Mouse (Mus musculus): ENCODE data around the gene Pam16.
A peak's percentile ranks its signal among the peaks of the same experiment; 100 is the strongest.

Pam16 gene

DNA sequence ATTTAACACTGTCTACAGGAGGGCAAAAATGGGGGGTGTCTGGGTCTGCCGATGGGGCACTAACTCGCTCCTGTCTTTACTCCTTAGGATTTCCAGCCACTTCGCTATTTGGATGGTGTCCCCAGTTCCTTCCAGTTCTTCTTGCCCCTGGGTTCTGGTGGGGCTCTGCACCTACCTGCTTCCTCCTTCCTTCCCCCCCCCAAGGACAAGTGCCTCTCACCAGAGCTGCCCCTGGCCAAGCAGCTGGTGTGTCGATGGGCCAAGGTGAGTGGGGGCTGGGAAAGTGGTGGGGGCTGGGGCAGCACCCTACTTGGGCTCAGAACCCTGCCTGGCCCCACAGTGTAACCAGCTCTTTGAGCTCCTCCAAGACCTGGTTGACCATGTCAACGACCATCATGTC is 13.6 kb downstream of the Pam16 start:
- DNase-seq (ENCODE audit: low spot score in 2 of 2), result no peak

- no peak for DNase-seq (ENCODE audit: low spot score in 2 of 2)
These were observed 16.2 kb downstream of the Pam16 start for GRCm38 (mm10) chr16:4608532-4609059.

DNA sequence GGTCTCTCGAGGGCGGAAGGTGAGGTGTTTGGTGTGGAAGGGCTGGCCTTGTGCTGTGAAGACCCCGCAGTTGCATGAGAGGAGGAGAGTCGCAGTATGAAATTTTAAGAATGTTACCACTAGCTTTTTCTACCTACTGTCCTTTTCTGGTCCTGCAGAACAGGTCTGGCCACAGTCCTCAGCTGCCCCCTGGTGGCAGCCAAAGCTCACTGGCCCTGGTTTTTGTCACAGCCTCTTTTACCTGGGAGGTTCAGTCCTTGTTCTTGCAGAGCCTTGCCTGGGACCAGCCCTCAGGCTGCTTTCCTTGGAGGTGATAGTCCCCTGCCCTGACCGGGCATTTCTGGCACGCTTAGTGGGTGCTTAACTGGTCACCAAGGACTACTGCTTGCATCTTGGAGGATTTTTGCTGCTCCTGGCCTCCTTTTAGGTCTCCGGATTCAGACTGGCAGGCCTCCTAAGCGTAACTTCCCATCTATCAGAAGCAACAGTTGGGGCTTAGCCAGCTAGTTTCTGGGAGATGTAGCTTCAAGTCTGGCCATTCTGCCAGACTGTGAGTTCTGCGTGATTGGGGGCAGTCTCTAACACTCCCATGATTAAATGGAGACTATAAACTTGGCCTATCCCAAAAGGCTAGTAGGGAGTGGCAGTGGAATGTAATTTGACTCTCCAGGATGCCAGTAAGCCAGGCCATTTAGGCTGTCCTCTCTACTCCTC is 16.8 kb downstream of the Pam16 start:
- peak; percentile 79 to 85 for DNase-seq (ENCODE audit: low spot score in 2 of 2)

DNA sequence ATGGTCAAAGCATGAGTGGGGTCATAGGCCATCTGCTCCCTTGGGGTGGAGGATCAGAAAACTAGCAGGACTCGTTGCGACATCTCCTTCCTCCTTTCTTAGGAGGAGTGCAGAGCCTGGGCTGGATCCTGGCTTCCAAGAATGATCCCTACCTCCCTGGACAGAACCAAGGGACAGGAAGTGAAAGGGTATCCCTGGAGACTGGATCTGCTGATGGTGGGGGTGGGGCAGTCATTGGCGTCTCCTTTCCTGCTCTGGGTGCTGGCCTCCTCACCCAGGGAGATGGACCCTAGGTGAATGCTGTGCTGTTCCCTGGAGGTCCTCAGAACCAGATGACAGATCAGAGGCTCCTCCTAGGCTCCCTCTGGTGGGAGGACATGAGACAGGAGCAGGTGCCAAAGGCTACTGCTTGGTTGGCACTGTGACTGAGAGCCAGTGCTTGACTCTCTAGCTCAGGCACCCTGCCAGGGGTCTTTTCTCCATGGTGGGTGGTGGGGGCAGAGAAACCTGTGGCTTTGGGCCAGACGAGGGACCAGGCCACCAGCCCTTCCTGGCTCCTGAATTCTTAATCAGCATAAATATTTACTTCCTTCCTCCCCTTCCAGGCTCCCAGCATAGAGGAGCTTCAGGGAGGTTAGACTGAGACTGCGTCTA is 18.2 kb downstream of the Pam16 start:
- DNase-seq (ENCODE audit: low spot score in 2 of 2), result peak; percentile 71 to 73

- no peak for DNase-seq (ENCODE audit: low spot score in 2 of 2)
These were observed 19.2 kb downstream of the Pam16 start for GRCm38 (mm10) chr16:4605514-4606131.

GRCm38 (mm10) chr16:4604293-4604837 is 20.4 kb downstream of the Pam16 start:
- no peak for DNase-seq (ENCODE audit: low spot score in 2 of 2)

DNA sequence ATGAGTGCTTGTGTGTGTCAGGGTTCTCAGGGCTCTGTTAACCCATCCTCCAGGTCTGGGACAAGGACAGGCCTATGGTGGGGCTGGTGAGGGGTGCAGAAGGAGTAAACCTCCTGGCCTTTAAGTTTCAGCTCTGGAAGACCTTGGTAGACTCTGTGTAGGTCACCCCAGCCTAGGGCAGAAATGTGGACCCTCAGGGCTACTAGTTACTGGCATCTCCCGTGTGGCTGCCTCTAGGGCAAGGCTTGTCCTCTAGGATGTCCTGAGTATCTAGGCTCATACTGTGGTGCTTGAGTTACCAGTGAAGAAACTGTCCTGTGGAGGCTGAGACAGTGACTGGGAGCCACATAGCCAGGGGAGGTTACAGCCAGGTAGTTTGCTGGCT is 21.3 kb downstream of the Pam16 start:
- no peak for DNase-seq (ENCODE audit: low spot score in 2 of 2)

DNA sequence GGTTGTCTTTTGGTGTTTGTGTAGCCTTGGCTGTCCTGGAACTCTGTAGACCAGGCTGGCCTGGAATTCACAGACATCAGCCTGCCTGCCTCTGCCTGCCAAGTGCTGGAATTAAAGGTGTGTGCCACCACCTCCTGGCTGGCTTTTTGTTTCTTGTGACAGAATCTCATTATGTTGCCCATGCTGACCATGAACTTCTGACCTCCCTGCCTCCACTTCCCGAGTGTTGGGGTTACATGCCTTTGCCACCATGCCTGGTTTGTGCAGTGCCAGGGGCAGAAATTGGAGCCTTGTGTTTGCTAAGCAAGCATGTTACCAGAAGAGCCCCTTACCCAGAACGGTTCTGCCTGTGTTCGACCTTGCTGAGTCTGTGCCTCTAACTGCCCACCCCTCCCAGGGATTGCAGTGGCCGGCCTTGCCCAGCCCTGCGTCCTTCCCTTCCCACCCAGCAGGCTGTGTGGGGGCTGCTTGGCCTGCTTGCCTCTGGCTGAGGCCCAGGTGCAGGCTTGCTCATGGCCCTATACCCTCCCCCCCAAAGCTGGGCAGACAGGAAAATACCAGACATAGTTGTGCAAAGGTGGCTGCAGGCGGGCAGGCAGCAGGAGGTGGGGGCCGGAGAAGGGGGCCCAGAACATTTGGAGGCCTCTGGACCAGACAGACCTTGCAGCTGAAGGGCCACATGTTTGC is 21.9 kb downstream of the Pam16 start:
- DNase-seq (ENCODE audit: low spot score in 2 of 2), result peak in 1 of 2 experiments; percentile 22

GRCm38 (mm10) chr16:4602189-4602588 is 22.6 kb downstream of the Pam16 start:
- peak in 1 of 2 experiments; percentile 26 for DNase-seq (ENCODE audit: low spot score in 2 of 2)

DNA sequence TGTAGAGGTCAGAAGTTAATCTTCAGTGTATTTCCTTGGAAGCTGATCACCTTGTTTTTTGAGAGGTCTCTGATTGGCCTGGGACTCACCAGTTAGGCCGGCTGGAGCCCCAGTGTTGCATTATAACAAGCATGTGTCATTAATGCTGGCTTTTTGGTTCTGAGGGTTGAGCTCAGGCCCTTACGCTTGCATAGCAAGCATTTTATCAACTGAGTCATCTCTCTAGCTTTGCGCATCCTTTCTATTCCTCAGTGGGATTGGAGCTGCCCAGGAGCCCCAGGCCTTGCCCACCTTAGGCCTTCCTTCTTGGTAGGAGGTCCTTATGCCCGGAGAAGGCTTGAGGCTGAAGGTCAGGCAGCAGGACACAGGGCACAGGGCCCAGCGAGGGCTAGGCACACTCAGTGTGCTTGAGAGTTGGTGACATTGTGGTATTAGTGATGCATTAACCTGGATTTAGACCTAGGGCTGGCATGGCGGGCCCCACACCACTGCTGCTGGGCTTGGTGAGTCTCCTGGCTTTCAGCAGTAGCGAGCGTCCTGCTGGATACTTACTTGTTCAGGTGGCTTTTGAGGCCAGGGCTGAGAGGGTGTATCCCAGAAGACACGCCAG is 24.0 kb downstream of the Pam16 start:
- DNase-seq (ENCODE audit: low spot score in 2 of 2), result peak in 1 of 2 experiments; percentile 22

DNA sequence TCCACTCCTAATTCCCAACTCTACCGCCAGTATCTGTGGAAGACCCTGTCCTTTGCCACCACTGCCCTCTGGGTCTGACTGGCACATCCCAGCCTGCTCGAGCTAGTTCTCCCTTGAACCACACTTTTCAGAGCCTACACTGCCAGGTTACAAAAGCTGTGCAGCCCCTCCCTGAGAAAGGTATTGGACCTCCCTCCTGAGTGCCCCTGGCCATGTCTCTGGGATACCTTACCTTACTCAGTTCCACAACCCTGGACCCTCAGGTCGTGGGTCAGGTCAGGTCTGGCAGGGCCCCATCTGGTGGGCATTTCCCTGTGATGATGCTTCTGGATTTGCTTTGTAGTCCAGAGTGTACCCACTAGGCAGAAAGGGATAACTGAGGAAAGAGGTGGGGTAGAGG is 25.2 kb downstream of the Pam16 start:
- DNase-seq (ENCODE audit: low spot score in 2 of 2), result peak in 1 of 2 experiments; percentile 28

DNA sequence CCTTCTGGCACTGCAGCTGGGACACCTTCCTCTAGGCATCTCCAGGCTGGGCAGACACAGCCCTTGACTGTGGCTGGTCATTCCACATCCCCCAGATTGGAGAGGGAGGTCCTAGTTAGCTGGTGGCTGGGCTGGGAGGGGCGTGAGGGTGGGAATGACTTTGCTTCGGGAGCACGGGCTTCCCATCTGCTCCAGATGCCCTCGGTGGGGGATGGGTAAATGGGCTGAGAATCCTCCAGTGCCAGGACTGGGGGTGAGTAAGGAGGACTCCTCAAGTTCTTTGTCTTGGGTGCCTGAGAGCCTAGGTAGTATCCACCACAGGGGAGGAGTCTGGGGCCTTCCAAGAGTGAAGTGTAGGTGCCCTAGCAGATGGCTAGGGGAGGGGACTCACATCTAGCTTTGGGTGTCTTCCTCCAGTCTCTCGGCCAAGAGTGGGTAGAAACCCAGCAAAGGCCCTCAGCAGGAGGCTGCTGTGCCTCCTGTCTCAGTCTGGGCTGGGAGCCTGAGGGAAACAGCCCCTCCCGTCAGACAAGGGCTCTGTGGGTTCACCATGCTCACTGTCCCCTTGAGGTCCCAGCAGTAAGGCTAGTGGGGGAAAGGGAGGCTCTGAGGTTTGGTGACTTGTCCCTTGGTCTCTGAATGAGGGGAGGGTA is 25.8 kb downstream of the Pam16 start:
- DNase-seq (ENCODE audit: low spot score in 2 of 2), result no peak

DNA sequence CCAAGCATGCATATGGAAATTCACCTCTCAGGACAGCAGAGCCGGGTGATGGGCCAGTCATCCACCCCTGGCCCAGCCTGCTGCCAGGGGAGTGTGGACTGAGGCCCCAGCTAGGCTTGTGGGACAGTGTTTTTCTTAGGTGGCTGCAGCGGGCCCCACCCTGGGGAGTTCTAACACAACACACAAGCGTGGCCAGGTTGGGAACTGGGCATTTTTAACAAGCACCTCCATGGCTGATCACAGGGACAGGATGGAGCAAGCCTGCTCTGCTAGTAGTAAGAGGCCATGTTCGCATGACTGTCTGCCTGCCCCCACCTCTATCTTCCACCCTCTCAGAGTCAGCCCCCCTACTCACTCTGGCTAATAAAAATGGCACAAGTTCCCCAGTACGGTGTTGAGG is 26.7 kb downstream of the Pam16 start:
- no peak for DNase-seq (ENCODE audit: low spot score in 2 of 2)

DNA sequence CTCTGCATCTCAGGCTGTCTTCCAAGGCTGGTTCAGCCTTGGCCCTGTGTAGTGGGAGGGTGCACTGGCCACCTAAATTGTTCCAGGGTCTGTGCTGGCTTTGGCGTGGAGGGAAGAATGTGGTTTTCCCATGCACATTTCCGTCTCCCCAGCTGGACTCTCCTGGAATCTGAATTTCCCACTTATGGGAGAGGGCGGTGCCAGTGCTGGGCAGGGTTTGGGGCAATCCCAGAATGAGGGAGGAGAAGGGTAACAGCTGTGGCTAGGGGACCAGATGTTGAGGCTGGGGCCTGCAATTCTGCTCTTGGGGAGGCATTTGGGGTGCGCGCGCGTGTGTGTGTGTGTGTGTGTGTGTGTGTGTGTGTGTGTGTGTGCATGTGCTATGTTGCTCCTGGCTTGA is 27.5 kb downstream of the Pam16 start:
- no peak for DNase-seq (ENCODE audit: low spot score in 2 of 2)

DNA sequence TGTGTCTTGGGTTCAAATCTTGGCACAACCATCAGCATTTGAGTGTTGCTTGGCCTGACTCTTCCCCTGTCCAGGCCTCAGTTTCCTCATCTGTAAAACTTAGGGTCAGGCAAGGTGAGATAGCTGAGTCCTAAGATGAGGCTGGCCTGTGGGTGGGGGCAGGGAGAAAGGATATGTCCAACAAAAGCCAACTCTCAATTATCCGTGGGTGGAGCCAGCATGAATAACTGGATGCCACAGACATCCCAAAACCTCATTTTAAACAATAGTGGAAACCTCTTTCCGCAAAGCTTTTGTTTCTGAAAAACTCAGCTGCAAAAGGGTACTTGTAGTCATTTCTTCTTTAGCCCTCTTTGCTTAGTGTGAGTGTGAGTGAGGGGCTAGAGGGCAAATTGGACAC is 28.0 kb downstream of the Pam16 start:
- no peak for DNase-seq (ENCODE audit: low spot score in 2 of 2)

DNA sequence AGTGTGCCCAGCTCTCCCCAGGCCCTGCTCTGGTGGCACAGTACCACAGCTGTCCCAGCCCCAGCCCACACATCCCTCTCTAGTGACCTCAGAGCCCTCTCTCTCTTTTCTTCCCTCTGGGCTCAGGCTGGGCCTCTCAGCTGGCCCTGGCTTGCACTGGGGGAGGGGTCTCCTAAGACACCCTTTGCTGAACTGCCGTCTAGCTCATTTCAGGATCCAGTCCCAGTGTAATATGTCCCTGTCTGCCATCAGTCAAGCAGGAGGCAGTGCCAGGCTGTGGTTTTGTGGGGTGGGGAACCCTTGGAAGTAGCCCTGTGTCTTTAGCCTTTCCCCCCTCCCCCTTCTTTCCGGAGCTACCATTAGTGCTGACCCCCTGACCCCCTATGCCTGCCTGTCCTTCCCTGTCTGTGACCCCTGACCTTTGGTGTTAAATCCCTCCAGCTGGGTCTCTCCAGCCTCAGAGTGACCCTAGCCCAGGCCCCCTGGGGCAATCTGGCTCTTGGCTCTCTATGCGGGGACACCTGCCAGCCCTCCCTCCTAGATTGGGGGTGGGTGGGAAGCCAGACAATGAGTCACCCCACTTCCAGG is 28.6 kb downstream of the Pam16 start:
- no peak for DNase-seq (ENCODE audit: low spot score in 2 of 2)

DNA sequence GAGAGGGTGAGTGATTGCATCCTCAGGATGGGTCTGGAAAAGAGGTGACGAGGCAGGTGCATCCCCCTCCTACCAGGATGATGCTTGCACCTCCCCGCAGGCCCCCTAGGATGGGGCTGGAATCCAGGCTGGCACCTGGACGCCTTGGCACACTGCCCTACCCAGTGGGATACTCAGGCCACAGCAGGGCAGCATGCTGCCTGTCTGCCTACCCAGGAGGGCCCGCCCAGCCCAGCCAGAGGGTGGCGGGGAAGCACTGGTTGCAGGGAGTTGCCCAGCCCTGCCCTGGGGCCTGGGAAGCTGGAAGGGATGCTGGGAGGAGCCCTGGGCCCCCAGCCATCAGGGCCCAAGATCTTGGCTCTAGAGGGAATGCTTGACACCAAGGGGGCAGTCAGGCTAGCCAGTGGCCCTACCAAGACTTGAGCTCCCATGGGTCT is 29.2 kb downstream of the Pam16 start:
- peak; percentile 63 for DNase-seq (ENCODE audit: low spot score in 2 of 2)

- peak; percentile 54 to 56 for DNase-seq (ENCODE audit: low spot score in 2 of 2)
These were observed 29.8 kb downstream of the Pam16 start for GRCm38 (mm10) chr16:4594814-4595526.

- DNase-seq (ENCODE audit: low spot score in 2 of 2), result peak; percentile 70 to 74
These were observed 30.6 kb downstream of the Pam16 start, which contains the start of gene Glis2 for GRCm38 (mm10) chr16:4593971-4594813. Gene Glis2, plus strand, starts transcription at chr16:4594713.

All from right cerebral cortex, postnatal 10 days (tissue).